Mouse (Mus musculus) forebrain, embryonic 14.5 days (tissue): ENCODE measurements around the gene Ccr9. TPM values are rescaled to one million over a fixed set of nuclear protein-coding genes. Genes with fewer than 3 reads are reported as not detected.
"Not testable (repeated sequence)": the region's sequence is repeated elsewhere in the genome, so short reads cannot be mapped to it uniquely, and the experiment has no call there.

ENCODE experiments used
- ATAC-seq: fragments of 200-750 bp; cut with Nextera tagmentation; 2 replicates; pipeline ENCODE4 v1.8.0; 2017; ENCODE audit warnings: mild to moderate bottlenecking, moderate library complexity
- DNase-seq: peaks from one replicate; pipeline ENCODE4 v3.0.0-alpha.2; 2015; ENCODE audit warnings: low spot score
- H3K27ac ChIP-seq: fragments of 300-500 bp; sonication (generic); 2 replicates; pipeline ENCODE4 v1.5.1; 2014; ENCODE audit warnings: low read depth, mild to moderate bottlenecking, control low read depth, low read length, moderate library complexity
- H3K27me3 ChIP-seq: fragments of 300-500 bp; sonication (generic); replicated peaks from 2 replicates; pipeline ENCODE4 v1.6.1; 2014; ENCODE audit warnings: low read length, control low read depth, mixed read lengths; ENCODE audit not compliant: control insufficient read depth, insufficient read depth
- H3K36me3 ChIP-seq: fragments of 300-500 bp; sonication (generic); 2 replicates; pipeline ENCODE4 v1.6.1; 2014; ENCODE audit warnings: low read length, control low read depth; ENCODE audit not compliant: control insufficient read depth, insufficient read depth
- H3K4me1 ChIP-seq: fragments of 300-500 bp; sonication (generic); 2 replicates; pipeline ENCODE4 v1.6.1; 2014; ENCODE audit warnings: antibody characterized with exemption, low read length, control low read depth; ENCODE audit not compliant: control insufficient read depth, insufficient read depth
- H3K4me2 ChIP-seq: fragments of 300-500 bp; sonication (generic); 2 replicates; pipeline ENCODE4 v1.6.1; 2014; ENCODE audit warnings: mild to moderate bottlenecking, control low read depth, low read length
- H3K4me3 ChIP-seq: fragments of 300-500 bp; sonication (generic); 2 replicates; pipeline ENCODE4 v1.5.1; 2014; ENCODE audit warnings: low read depth, low read length, control low read depth
- H3K9ac ChIP-seq: fragments of 300-500 bp; sonication (generic); 2 replicates; pipeline ENCODE4 v1.6.1; 2014; ENCODE audit warnings: mild to moderate bottlenecking, low read length, control low read depth, moderate library complexity
- H3K9me3 ChIP-seq: fragments of 300-500 bp; sonication (generic); replicated peaks from 2 replicates; pipeline ENCODE4 v1.6.1; 2016; ENCODE audit warnings: low read length, control low read depth, mixed read lengths; ENCODE audit not compliant: control insufficient read depth
- WGBS: fragments of 180-500 bp; shearing (Covaris S2); extraction: QIAGEN DNeasy Blood & Tissue Kit; methylation state at CpG from one replicate; pipeline ENCODE4 v1.1.7; 2014; 5-methylcytosine and 5-hydroxymethylcytosine counted together
- polyA plus RNA-seq: library from polyadenylated mRNA; unstranded; fragments of >200 nt; fragmentation: Nextera tagmentation; extraction: Ambion mirVana; gene quantifications from 2 replicates; pipeline ENCODE4 v1.2.1, GENCODE M21; 2014

The Ccr9 gene
- polyA plus RNA-seq, 1 experiment from 2014 or later = 0.08 TPM

- 55% methylated on average over 4 of the region's 4 CpGs for WGBS
- H3K9me3 ChIP-seq = no peaks in the 10 kb centered on the region
Observed at GRCm38 (mm10) chr9:123651369-123651768, 26.9 kb upstream of the Ccr9 start.

GRCm38 (mm10) chr9:123657457-123657856, 20.8 kb upstream of the Ccr9 start:
- no peak overlapping the region for H3K27ac ChIP-seq
- 81% methylated on average over 3 of the region's 3 CpGs for WGBS
- no peaks in the 10 kb centered on the region for H3K36me3 ChIP-seq
- no peak overlapping the region for H3K9ac ChIP-seq
- no peaks in the 10 kb centered on the region for H3K4me1 ChIP-seq
- DNase-seq (no peak), ATAC-seq (no peak)
- no peak overlapping the region for H3K4me2 ChIP-seq
- no peaks in the 10 kb centered on the region for H3K9me3 ChIP-seq
- no peak overlapping the region for H3K4me3 ChIP-seq
- H3K27me3 ChIP-seq = no peaks in the 10 kb centered on the region

More at GRCm38 (mm10) chr9:123651369-123651768, 26.9 kb upstream of the Ccr9 start:
- Histone ChIP-seq H3K36me3 (no peaks in the 10 kb centered on the region), H3K27me3 (no peaks in the 10 kb centered on the region), H3K4me3 (no peak overlapping the region), H3K4me1 (no peaks in the 10 kb centered on the region), H3K9ac (no peak overlapping the region), H3K4me2 (no peak overlapping the region), H3K27ac (no peak overlapping the region)
- no peak for DNase-seq
- no peak for ATAC-seq

- Histone ChIP-seq H3K36me3 (no peaks in the 10 kb centered on the region), H3K4me1 (no peaks in the 10 kb centered on the region), H3K4me3 (no peak overlapping the region), H3K27ac (no peak overlapping the region), H3K9me3 (no peaks in the 10 kb centered on the region), H3K9ac (no peak overlapping the region), H3K4me2 (no peak overlapping the region), H3K27me3 (no peaks in the 10 kb centered on the region)
- DNase-seq (no peak), ATAC-seq (no peak)
Observed at GRCm38 (mm10) chr9:123658981-123659380, 19.3 kb upstream of the Ccr9 start.

GRCm38 (mm10) chr9:123659986-123660676, 18.1 kb upstream of the Ccr9 start:
- ATAC-seq = peak; percentile 73; the same call in 1 of the 2 replicates
- WGBS = 74% methylated on average over 16 of the region's 18 CpGs
- peak; percentile 58 for DNase-seq

GRCm38 (mm10) chr9:123665645-123666044, 12.6 kb upstream of the Ccr9 start:
- no peak overlapping the region for H3K4me2 ChIP-seq
- peak; percentile 41 for DNase-seq

More at GRCm38 (mm10) chr9:123659986-123660676, 18.1 kb upstream of the Ccr9 start:
- not testable (repeated sequence) for H3K9me3 ChIP-seq, H3K4me3 ChIP-seq, H3K4me1 ChIP-seq, H3K36me3 ChIP-seq, H3K9ac ChIP-seq, H3K4me2 ChIP-seq, H3K27ac ChIP-seq, H3K27me3 ChIP-seq

GRCm38 (mm10) chr9:123679198-123679597, 959 bp downstream of the Ccr9 start:
- ATAC-seq = no peak
- 20% methylated on average over 2 of the region's 2 CpGs for WGBS
- no peaks in the 10 kb centered on the region for H3K9me3 ChIP-seq
- no peak overlapping the region for H3K9ac ChIP-seq
- H3K4me3 ChIP-seq = peak overlapping the region; percentile 35
- no peaks in the 10 kb centered on the region for H3K36me3 ChIP-seq
- DNase-seq = no peak
- no peak overlapping the region for H3K27ac ChIP-seq
- peaks cover 31% of the 10 kb centered on the region for H3K27me3 ChIP-seq
- peaks cover 6% of the 10 kb centered on the region for H3K4me1 ChIP-seq
- peak overlapping the region; percentile 72 for H3K4me2 ChIP-seq

More at GRCm38 (mm10) chr9:123665645-123666044, 12.6 kb upstream of the Ccr9 start:
- H3K9me3 ChIP-seq = no peaks in the 10 kb centered on the region
- 55% methylated on average over 5 of the region's 5 CpGs for WGBS
- no peaks in the 10 kb centered on the region for H3K36me3 ChIP-seq
- H3K4me3 ChIP-seq = no peak overlapping the region
- H3K27me3 ChIP-seq = no peaks in the 10 kb centered on the region
- no peak overlapping the region for H3K27ac ChIP-seq
- no peak overlapping the region for H3K9ac ChIP-seq
- H3K4me1 ChIP-seq = no peaks in the 10 kb centered on the region
- ATAC-seq = no peak

- Histone ChIP-seq H3K9ac (no peak overlapping the region), H3K9me3 (no peaks in the 10 kb centered on the region), H3K27ac (no peak overlapping the region), H3K27me3 (peaks cover 8% of the 10 kb centered on the region), H3K4me3 (no peak overlapping the region), H3K4me1 (peaks cover 1% of the 10 kb centered on the region), H3K36me3 (no peaks in the 10 kb centered on the region), H3K4me2 (no peak overlapping the region)
- no peak for ATAC-seq
- DNase-seq = no peak
- WGBS = 62% methylated on average over 3 of the region's 3 CpGs
Observed at GRCm38 (mm10) chr9:123683704-123684103, 5.5 kb downstream of the Ccr9 start.

GRCm38 (mm10) chr9:123686206-123686605, 8.0 kb downstream of the Ccr9 start:
- DNase-seq = no peak
- Histone ChIP-seq H3K4me3 (no peak overlapping the region), H3K27me3 (no peaks in the 10 kb centered on the region), H3K4me1 (no peaks in the 10 kb centered on the region), H3K36me3 (no peaks in the 10 kb centered on the region), H3K4me2 (no peak overlapping the region), H3K9ac (no peak overlapping the region), H3K9me3 (no peaks in the 10 kb centered on the region), H3K27ac (no peak overlapping the region)
- 68% methylated on average over 5 of the region's 5 CpGs for WGBS
- ATAC-seq = no peak

GRCm38 (mm10) chr9:123688227-123688626, 10.0 kb downstream of the Ccr9 start:
- no peak for ATAC-seq

More at GRCm38 (mm10) chr9:123688227-123688626, 10.0 kb downstream of the Ccr9 start:
- no peak for DNase-seq
- Histone ChIP-seq H3K9ac (no peak overlapping the region), H3K36me3 (peaks cover 9% of the 10 kb centered on the region; the same call in 1 of the 2 replicates), H3K4me3 (no peak overlapping the region), H3K9me3 (no peaks in the 10 kb centered on the region), H3K4me1 (no peaks in the 10 kb centered on the region), H3K4me2 (no peak overlapping the region), H3K27ac (no peak overlapping the region), H3K27me3 (no peaks in the 10 kb centered on the region)
- 73% methylated on average over 1 of the region's 1 CpGs for WGBS
